Mouse (Mus musculus) lung, adult 18-20 months (tissue): ENCODE measurements around the gene Xirp2.

ENCODE experiments used
- DNase-seq, 2 experiments: peaks; one replicate each; pipeline ENCODE4 v3.0.0; 2022; ENCODE audit warnings: mixed read lengths in 2 of 2

Gene Xirp2

GRCm38 (mm10) chr2:67565480-67566331 is 119.9 kb downstream of the Xirp2 start, which contains the start of gene B3galt1:
Gene B3galt1 (plus strand): TSS chr2:67565871.
- DNase-seq = peak; percentile 59 to 70

GRCm38 (mm10) chr2:67566566-67566965 is 120.8 kb downstream of the Xirp2 start:
- no peak for DNase-seq

- no peak for DNase-seq
Observed at GRCm38 (mm10) chr2:67567141-67567680, 121.4 kb downstream of the Xirp2 start.
